Mouse (Mus musculus) T-cell, adult 2 months (primary cell): ENCODE measurements at regions not wholly inside any gene's neighbourhood (a gene's known extent, or its start where the extent isn't known, plus 50 kb on each side); places are given as distances from the start of the nearest gene placed in this dataset.

ENCODE experiments used
- DNase-seq: peaks from one replicate; pipeline ENCODE4 v3.0.0; 2022; ENCODE audit warnings: low spot score

DNA sequence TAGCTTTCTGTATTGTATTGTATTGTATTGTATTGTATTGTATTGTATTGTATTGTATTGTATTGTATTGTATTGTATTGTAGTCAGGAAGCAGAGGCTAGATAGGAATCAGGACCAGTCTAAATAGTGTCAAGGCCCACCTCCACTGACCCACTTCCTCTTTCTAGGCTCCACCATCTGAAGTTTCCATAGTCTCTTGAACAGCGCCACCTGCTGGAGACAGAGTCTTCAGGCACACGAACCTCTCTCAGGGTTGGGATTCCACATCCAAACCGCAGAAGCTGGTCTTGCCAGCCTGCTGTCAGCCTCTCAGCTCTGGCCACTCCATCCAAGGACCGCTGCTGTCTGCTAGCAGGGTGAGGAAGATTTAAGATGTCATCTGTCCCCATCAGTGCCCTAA, 234.6 kb downstream of the Cdh26 start:
- DNase-seq, result peak; percentile 20

DNA sequence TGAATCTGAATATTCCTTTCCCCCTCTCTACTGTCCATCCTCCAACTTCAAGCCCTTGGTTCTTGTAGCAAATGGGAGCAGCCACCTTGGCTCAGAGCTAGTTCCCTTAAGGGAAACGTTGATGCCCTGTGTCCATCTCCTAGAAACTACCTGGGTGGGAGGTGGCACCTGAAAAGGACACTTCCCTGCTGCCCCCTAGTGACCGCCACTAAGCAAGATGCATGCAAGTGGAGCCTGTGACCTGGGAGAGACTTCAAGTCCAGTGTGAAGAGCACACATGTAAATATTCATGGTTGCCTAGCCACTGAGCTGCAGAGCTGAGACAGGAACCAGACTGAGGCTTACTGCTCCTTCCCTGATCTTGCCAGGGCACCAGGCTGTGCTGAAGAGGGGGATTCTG, 238.1 kb downstream of the Cdh26 start:
- DNase-seq, result no peak

DNA sequence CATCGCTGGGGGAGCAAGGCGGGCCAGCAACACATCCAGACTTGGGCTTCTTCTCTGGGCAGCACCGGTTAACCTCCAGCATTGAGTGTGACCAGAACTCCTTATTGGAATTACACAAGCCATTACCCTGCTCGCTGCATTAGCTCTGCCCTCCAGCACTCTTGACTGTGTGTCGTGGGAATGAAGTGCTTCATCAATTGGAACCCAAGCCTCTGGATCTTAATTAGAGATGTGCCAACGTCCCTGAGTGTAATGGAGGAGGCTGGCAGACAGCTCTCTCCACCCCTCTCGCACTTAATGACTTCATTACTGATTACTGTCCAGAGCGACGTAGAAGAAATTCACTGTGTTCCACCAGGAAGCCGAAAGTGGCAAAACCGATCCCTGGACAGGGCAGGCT, 240.6 kb downstream of the Cdh26 start:
- no peak for DNase-seq

DNA sequence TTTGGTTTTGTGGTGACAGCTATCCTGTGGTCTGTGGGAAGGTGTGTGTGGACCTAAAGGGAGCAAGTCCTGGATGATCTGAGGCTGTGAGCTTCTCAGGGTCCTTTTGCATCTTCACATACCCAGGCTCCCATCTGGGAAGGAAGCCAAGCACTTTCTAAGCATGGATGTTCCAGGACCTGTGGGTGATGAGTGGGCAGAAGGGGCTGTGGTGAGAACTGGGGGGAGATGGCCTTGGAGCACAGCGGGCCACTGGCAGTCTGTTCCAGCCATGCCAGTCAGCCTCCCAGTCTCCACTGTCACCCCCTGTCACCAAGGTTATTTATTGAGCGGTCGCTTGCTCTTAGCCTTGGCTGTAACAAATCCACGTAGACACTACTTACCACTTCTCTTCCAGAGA, 243.3 kb downstream of the Cdh26 start:
- DNase-seq, result no peak

DNA sequence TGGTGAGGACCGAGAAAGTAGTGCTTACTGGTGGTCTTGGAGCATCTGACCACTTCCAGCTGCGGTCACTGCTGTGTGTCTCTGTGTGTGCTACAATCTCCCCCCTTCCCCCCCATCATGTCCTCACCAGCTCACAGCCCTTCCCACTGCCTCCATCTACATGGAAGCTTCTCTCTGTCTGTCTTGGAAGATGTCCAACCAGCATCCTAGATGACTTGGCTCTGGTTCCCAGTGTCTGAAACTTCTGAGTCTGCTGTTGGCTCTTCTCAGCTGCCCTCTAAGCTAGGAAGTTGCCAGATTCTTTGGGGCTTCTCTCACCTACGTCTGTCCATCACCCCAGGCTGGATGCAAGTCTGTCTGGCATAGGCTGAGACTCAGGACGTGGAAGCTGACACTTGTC, 244.3 kb downstream of the Cdh26 start:
- DNase-seq, result no peak

DNA sequence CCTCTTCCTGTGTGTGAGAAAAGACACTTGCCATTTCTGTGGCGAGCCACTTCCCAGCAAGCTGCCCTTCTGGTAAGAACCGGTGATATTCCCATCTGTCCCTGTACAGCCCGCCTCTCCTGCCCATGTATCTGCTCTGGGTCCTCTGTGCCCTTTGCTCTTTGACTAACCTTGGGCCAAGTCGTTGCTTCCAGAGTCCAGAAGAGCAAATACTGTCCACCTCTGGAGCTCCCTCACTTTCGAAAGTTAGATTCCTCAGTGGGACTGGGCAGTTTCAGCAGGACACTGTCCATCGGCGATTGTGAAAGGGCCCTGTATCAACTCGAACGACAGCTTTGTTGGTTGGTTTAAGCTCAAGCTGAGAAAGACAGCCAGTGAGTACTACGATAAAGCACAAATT, 246.6 kb downstream of the Cdh26 start:
- no peak for DNase-seq

DNA sequence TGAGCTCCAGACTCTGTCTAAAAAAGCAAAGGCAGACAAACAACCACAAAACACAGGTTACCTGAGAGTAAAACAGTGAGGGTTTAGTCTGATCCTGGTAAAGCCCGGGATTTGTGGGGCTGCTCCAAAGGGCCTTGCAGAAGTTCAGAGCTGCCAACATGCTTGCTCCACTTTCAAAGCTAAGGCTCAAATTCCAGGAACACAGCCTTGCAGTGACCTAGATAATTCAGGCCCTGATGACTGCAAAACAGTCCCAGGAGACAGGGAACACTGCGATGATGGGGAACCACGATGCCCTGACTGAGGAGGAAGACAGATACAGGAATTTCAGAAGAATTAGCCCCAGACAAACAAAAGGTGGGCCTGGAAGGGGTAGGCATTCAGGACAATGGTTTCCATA, 250.0 kb downstream of the Cdh26 start:
- DNase-seq, result no peak

DNA sequence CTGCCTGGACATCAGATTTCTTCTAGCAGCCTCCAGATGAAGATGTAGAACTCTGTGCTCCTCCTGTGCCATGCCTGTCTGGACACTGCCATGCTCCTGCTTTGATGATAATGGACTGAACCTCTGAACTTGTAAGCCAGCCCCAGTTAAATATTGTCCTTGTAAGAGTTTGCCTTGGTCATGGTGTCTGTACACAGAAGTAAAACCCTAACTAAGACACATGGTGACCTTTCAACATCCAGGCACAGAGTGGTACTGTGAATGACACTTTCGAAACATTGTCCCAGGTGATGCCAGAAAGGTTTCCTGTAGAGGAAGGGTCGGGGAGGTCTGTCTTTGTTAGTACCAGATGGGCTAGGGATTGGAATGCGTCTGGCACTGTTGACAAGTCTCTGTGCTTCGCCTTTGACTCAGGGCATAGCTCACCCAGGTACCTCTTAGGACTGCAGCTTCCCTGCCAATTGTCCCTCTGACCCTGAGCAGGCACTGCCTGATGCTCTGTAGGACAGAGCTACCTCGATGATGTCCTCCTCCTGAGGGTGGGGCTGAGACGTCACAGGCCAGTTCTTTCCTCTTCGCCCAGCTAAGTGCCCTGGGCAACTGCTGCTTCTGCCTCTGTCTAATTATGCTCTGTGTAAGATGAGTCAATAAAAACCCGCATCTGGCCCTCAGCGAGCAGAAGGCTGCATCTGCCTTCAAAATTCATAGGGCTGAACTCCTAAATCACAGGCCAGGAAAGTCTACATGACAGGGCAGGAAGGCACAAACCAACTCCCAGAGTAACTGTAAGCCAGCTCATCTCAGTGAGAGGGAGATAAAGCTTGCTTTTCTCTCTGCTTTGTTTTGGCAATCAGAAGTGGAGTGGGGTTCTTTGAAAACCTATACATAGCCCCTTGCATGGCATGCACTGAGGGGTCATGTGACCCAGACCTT, 254.0 kb downstream of the Cdh26 start:
- DNase-seq, result no peak

DNA sequence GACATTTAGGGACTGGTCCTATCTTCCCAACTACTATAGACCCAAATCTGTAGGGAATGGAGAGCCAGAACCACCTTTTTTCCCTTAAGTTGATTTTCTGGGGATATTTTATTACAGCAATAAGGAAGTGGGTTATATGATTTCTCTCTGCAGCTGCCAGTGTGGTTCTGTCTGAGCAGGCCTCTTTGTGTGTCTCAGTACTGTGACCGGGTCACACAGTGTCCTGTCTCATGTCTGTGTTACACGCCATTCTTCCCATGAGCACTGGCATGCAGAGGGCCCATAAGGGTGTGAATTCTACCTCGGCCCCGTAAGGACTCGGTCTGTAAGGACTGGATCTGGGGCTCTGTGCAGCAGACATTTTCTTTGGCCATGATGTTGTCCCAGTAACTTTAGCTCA, 254.9 kb downstream of the Cdh26 start:
- no peak for DNase-seq

DNA sequence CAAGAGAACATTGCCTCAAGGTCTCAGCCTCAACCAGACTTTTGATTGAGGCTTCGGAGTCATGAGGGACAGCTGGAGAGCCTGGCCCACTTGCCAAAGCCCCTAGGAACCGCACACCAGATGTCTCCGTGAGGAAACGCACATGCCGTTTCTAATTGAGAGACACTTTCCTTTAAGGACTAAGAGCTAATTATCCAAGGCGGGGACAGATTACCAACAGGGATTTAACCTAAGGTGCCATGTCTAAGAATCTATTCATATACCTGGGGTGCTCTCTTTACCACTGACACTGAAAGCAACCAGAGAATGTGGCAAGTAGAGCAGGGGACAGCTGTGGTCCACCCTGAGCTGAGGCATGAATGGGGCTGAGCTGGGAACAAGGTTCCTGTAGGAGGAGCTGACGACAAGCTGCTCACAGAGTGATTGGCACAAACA, 255.9 kb downstream of the Cdh26 start:
- no peak for DNase-seq

DNA sequence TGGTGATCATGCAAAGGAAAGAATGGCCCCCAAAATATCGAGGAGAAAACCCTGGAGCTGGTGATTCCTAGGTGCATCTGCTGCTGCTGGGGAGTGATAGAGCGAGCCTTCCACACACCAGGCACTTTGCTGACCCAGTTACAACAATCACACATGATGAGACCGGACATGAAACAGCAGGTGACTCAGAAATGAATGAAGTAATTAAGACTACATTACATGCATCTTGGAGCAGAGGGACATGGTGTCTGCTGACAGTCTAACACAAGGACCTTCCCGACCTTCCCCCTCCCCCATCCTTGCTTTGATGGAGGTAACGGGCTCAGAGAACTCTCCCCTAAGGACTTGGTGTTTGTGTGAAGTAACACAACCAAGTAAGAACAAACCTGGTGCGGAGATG, 258.3 kb downstream of the Cdh26 start:
- no peak for DNase-seq

DNA sequence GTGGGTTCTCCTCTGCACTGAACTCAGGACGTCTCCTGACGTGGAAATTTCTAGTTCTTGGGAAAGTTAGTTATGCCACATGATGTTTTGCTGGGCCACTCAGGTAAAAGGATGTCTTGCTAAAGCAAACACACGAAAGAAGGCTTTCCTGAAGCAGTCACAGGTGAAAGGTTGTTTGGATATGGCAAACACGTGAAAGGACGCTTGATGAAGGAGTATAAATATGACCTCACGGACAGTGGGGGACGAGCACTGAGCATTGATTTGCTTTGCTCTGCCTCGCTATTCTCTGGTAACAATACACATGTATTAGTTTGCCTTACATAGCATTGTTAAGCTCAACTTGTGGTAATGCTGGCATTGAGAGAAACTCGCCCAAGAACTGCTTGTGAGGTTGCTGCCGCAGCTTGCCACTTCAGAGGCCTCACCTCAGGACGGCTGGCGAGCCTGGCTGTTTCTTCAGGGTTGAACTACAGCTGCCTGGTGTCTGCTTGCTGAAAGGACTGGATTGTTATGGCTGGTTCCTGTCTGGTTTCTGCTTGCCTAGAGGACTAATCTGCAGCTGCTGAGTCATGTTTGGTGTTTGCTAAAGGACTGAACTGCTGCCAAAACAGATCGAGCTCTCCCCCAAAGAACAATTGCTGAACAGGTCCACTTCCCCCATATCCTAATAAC, 261.0 kb downstream of the Cdh26 start:
- no peak for DNase-seq

DNA sequence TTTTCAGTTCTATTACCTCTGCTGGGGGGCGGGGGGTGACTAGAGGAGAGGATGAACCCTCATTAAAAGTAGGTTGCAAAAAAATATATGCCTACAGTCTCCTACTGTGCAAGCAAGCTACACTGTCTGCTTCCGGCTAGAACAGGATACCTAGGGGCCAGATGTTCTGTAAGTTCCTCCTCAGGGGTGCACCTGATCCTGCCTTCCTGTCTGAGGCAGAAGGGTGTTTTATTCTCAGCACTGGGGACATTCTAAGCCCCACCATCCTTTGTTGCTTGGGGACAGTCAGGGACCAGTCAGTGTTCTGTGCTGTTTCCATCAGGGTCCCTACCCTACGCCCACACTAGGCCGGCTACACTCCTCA, 261.5 kb downstream of the Cdh26 start:
- DNase-seq, result no peak

DNA sequence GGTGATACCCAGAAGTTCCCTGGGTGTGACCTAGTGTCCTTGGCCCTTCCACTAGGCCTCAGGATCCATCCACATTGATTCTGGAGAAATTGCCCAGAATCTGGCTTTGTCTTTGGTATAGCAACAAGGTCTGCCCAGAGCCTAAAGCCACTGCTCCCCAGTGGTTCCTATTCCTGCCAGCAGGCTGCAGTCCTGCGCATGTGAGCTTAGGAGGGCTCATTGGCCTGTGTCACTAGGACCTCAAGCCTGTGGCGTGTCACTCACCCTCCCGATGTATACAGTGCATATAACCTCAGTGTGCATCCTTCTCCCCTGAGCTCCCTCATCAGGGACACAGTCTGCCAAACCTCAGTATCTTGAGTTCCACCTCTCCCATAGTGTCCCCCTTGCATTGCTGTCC, 261.9 kb downstream of the Cdh26 start:
- no peak for DNase-seq

DNA sequence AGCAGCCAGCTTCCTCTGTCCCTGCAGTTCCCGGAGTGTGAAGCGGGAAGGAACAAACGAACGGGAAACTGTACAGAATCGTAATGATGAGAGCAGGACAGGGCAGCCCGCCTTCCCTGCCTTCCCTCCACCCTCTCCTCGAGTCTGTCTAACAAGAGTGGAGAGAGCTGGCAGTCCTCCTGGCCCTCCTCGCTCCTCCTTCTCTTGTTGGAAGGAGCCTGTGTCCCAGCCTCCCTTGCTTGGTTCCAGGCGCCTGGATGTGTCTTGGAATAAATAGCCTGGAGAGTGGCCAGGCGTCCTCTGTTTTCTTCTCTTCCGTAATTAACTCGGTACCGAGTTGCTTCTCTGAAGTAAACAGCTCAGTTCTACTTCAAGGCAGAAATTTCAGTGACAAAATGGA, 268.3 kb downstream of the Cdh26 start:
- no peak for DNase-seq

DNA sequence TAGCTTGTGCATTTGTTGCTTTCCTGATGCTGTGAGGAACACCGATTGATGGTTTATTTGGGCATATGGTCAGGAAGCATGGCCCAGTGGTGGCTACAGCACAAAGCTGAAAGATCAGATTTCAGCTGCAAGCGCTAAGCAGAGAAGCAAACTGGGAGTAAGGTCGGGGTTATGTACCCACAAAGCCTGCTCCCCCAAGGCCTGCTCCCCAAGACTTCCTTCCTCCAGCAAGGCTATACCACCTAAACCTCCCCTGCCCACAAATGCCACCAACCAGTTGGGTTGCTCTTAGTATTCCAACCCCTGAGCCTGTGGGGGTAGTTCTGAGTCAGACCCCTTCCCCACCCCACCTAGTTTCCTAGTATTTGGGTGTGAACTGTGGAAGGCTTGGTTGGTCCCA, 270.5 kb downstream of the Cdh26 start:
- no peak for DNase-seq

DNA sequence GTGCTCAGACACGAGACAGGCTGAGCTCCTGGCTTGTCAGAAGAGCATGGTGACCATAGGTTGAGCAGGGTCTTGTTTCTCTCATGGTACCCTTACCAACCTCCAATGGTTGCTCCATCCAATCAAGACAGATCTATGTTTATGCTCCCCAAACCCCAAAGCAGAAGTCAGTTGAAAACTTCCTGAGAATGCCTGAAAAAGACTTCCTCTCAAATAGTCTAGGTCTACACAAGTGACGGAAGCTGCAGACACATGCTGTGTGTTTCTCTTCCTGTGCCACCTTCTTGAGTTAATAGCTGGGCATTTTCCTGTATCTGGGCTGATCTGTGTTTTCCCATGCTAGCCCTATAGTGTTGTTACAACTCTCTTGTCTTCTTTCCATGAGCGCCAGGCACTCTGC, 274.2 kb downstream of the Cdh26 start:
- no peak for DNase-seq

DNA sequence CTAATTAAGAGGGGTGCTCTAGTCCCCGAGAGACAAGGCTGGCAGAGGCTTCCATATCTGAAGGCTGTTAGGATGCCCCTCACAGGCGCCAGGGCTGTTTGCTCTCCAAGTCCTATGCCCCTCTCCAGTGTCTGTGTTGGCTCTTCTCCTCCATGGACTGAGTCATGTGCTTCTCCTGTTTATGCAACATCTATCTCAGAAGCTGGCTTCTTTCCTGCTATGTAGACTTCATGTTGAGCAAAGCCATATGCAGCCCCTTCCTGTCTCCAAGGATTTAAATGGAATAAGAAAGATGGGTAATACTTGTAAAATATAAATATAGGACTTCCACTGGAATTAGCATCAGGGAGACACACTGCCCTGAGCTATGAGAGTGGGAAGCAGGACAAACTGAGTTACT, 278.3 kb downstream of the Cdh26 start:
- DNase-seq, result no peak

DNA sequence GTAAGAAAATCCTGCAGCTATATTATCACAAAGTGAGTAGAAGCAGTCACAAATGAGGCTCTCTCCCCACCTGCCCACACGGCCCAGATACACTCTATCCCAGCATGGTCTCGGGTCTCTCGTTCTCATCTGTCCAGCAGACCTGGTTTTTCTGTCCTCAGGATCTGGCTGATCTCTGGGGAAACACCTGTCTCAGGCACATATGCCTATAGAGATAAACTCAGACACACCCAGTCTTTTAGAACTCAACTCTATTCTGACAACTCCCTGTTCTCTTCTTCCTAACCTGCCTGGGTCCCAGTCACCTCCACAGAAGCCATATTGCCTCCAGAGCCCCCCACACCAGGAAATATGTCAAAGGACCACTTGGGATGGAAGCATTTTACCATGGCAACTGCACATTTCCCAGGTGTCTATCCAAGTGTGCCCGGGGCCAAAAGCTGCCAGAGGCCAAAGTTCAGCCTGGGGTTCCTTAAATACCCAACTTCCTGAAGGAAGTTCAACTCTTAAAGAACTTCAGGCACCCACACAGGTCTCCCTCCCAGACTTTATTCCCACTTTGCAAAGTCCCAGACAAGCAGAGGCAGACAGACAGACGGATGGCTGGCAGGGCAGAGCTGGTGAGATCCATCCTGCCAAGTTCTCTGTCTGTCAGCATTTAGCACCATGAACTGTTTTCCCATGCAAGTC, 279.0 kb downstream of the Cdh26 start:
- DNase-seq, result no peak

DNA sequence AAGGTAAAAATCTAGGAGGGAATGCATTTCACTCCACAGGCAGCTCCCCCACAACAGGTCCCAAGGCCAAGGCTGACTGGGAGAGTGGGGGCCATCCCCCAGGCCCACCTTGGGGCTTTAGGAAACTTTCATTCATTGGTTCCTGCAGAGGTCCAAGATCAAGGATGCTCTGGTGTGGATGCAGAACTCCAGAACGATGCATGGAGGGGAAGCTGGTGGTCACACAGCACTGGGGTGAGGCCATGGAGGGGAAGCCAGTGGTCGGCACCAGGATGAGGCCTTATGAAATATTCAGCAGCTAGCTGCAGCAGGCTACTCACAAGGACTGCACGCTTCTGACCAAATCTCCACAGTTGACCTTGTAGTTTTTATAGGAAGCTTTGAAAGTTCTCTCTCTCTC, 279.7 kb downstream of the Cdh26 start:
- no peak for DNase-seq

DNA sequence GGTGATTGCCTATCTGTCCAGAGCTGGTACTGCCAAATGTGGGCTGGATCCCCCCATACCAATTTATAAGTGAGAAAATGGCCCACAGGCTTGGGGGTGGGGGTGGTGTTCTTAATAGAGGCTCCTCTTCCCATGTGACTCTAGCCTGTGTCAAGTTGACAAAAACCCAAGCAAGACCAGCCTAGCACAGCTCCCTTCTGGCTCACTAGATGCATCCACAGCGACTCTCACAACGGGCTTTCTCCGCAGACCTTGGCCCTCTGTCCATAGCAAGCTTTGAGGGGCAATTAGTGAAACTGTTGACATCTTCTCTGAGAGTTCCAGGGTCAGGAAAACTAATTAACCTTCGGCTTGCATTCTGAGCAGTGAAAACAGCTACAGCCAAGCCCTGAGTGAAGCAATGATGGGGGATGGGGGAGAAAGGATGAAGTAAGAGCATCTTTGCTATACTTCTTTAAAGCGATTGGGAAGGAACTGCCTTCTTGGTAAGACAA, 281.3 kb downstream of the Cdh26 start:
- DNase-seq, result no peak

DNA sequence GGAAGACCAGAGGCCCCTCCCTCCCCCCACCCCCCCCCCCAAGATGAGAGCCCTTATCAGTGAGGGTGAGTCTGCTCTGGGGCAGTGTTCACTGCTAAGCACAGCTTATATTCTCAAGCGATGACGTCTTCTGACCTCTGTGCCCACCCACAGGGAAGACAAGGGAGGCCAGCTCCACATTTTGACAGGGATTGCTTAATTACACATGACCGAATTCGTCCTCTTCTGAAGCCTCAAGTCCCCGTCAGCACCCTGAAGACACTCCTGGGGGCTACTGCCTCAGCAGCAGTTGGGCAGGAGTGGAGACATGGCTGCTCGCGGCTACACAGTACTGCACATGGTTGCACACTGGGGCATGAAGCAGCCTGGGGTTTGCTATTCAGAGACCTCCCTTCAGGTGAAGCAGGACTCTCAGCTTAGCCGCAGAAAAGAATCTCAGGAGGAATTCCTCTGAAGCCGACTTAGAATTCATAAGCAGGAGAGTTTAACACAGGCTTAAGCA, 282.1 kb downstream of the Cdh26 start:
- DNase-seq, result no peak
